Mouse (Mus musculus) MEL (cell line): ENCODE measurements around the gene Sept9. TPM values are rescaled to one million over a fixed set of nuclear protein-coding genes. Genes with fewer than 3 reads are reported as not detected.

ENCODE experiments used
- DNase-seq: peaks from one replicate; pipeline ENCODE4 v3.0.0; 2011; ENCODE audit warnings: low read depth, low spot score
- H3K27ac ChIP-seq: 2 replicates; pipeline ENCODE4 v1.5.1; 2012; ENCODE audit warnings: low read depth, mild to moderate bottlenecking, control low read depth, low read length, moderate library complexity; ENCODE audit not compliant: control insufficient read depth
- H3K27me3 ChIP-seq, 2 experiments: fragments of 150-350 bp in 1 of 2; sonication (generic) in 1 of 2; 2 replicates each; pipeline ENCODE4 v1.6.1; 2012; ENCODE audit warnings: low read length in 2 of 2, mild to moderate bottlenecking in 2 of 2, improper control_type of control experiment in 1 of 2, moderate library complexity in 1 of 2; ENCODE audit not compliant: insufficient read depth in 2 of 2, control insufficient read depth in 1 of 2
- H3K36me3 ChIP-seq, 2 experiments: 2 replicates each; pipeline ENCODE4 v1.6.1; 2012 to 2014; ENCODE audit warnings: low read length in 2 of 2, improper control_type of control experiment in 1 of 2, inconsistent platforms in 1 of 2, mild to moderate bottlenecking in 1 of 2; ENCODE audit not compliant: insufficient read depth in 2 of 2, control insufficient read depth in 1 of 2
- H3K4me1 ChIP-seq, 2 experiments: fragments of 150-350 bp in 1 of 2; sonication (generic) in 1 of 2; 2 replicates each; pipeline ENCODE4 v1.6.1; 2012; ENCODE audit warnings: low read length in 2 of 2, improper control_type of control experiment in 1 of 2, mild to moderate bottlenecking in 1 of 2; ENCODE audit not compliant: insufficient read depth in 2 of 2, control insufficient read depth in 1 of 2
- H3K4me3 ChIP-seq, 2 experiments: fragments of 150-350 bp in 1 of 2; sonication (generic) in 1 of 2; 2 replicates each; pipeline ENCODE4 v1.5.1; 2012; ENCODE audit warnings: low read depth in 2 of 2, low read length in 2 of 2, mild to moderate bottlenecking in 2 of 2, moderate library complexity in 2 of 2, control low read depth in 1 of 2, improper control_type of control experiment in 1 of 2; ENCODE audit not compliant: control insufficient read depth in 1 of 2, insufficient read depth in 1 of 2
- H3K79me2 ChIP-seq: 2 replicates; pipeline ENCODE4 v1.6.1; 2012; ENCODE audit warnings: mild to moderate bottlenecking, low read length, moderate library complexity; ENCODE audit not compliant: control insufficient read depth, poor library complexity, insufficient read depth
- H3K9ac ChIP-seq: 2 replicates; pipeline ENCODE4 v1.6.1; 2012; ENCODE audit warnings: low read depth, mild to moderate bottlenecking, control low read depth, low read length, moderate library complexity; ENCODE audit not compliant: control insufficient read depth, poor library complexity, severe bottlenecking
- H3K9me3 ChIP-seq: fragments of 150-350 bp; sonication (generic); replicated peaks from 2 replicates; pipeline ENCODE4 v1.6.1; 2012; ENCODE audit warnings: mild to moderate bottlenecking, low read length, improper control_type of control experiment, moderate library complexity; ENCODE audit not compliant: insufficient read depth
- CTCF ChIP-seq, 3 experiments: IDR thresholded peaks in 2 of 3; conservative IDR thresholded peaks in 1 of 3; 2 replicates each; pipeline ENCODE4 v1.5.1; 2011 to 2012; ENCODE audit warnings: low read length in 3 of 3, low read depth in 2 of 3, mild to moderate bottlenecking in 2 of 3, improper control_type of control experiment in 1 of 3, inconsistent platforms in 1 of 3, mixed read lengths in 1 of 3, moderate library complexity in 1 of 3; ENCODE audit not compliant: control insufficient read depth in 1 of 3, insufficient read depth in 1 of 3, poor library complexity in 1 of 3, severe bottlenecking in 1 of 3
- EP300 ChIP-seq, 2 experiments: IDR thresholded peaks; 2 replicates each; pipeline ENCODE4 v1.6.1; 2011; ENCODE audit warnings: improper control_type of control experiment in 2 of 2, low read length in 2 of 2, low read depth in 1 of 2, mild to moderate bottlenecking in 1 of 2
- HCFC1 ChIP-seq: IDR thresholded peaks from 2 replicates; pipeline ENCODE4 v1.6.1; 2012; ENCODE audit warnings: low read depth, mild to moderate bottlenecking, inconsistent platforms, low read length, improper control_type of control experiment, moderate library complexity
- JUND ChIP-seq: IDR thresholded peaks from 2 replicates; pipeline ENCODE4 v1.6.1; 2011; ENCODE audit warnings: low read depth, mild to moderate bottlenecking, improper control_type of control experiment, low read length
- MAZ ChIP-seq: IDR thresholded peaks from 2 replicates; pipeline ENCODE4 v1.6.1; 2012; ENCODE audit warnings: low read depth, mild to moderate bottlenecking, inconsistent platforms, low read length, improper control_type of control experiment
- MEF2A ChIP-seq: IDR thresholded peaks from 2 replicates; pipeline ENCODE4 v1.6.1; 2014; ENCODE audit warnings: low read depth, mild to moderate bottlenecking, inconsistent platforms, low read length, improper control_type of control experiment; ENCODE audit not compliant: poor library complexity, insufficient replicate concordance, severe bottlenecking; ENCODE audit errors: extremely low read depth
- NELFE ChIP-seq: IDR thresholded peaks from 2 replicates; pipeline ENCODE4 v1.6.1; 2011; ENCODE audit warnings: low read depth, low read length, improper control_type of control experiment
- NRF1 ChIP-seq: IDR thresholded peaks from 2 replicates; pipeline ENCODE4 v1.6.1; 2014; ENCODE audit warnings: low read depth, mild to moderate bottlenecking, inconsistent platforms, low read length, improper control_type of control experiment, moderate library complexity; ENCODE audit not compliant: poor library complexity, insufficient read depth, severe bottlenecking
- POLR2A ChIP-seq, 2 experiments: IDR thresholded peaks; 2 replicates each; pipeline ENCODE4 v1.6.1; 2011 to 2012; ENCODE audit warnings: low read length in 2 of 2, mild to moderate bottlenecking in 2 of 2, control low read depth in 1 of 2, improper control_type of control experiment in 1 of 2, low read depth in 1 of 2, moderate library complexity in 1 of 2; ENCODE audit not compliant: control insufficient read depth in 1 of 2, insufficient read depth in 1 of 2, poor library complexity in 1 of 2
- SIN3A ChIP-seq: IDR thresholded peaks from 2 replicates; pipeline ENCODE4 v1.6.1; 2012; ENCODE audit warnings: low read length, improper control_type of control experiment, inconsistent platforms
- SMC3 ChIP-seq: IDR thresholded peaks from 2 replicates; pipeline ENCODE4 v1.6.1; 2011; ENCODE audit warnings: low read depth, low read length, improper control_type of control experiment
- TAL1 ChIP-seq: IDR thresholded peaks from 2 replicates; pipeline ENCODE4 v1.6.1; 2012; ENCODE audit warnings: mild to moderate bottlenecking, inconsistent platforms, low read length, moderate library complexity, mixed read lengths
- TCF12 ChIP-seq: IDR thresholded peaks from 2 replicates; pipeline ENCODE4 v1.6.1; 2014; ENCODE audit warnings: low read depth, mild to moderate bottlenecking, inconsistent platforms, low read length, improper control_type of control experiment, moderate library complexity
- USF1 ChIP-seq: IDR thresholded peaks from 2 replicates; pipeline ENCODE4 v1.6.1; 2014; ENCODE audit warnings: low read depth, mild to moderate bottlenecking, inconsistent platforms, low read length, improper control_type of control experiment, moderate library complexity
- ZKSCAN1 ChIP-seq: IDR thresholded peaks from 2 replicates; pipeline ENCODE4 v1.6.1; 2012; ENCODE audit warnings: low read depth, mild to moderate bottlenecking, inconsistent platforms, low read length, improper control_type of control experiment, moderate library complexity
- polyA plus RNA-seq, 2 experiments: library from polyadenylated mRNA; stranded (reverse) in 1 of 2; unstranded in 1 of 2; fragments of >175 nt in 1 of 2; fragments of >200 nt in 1 of 2; gene quantifications; 2 replicates each; pipeline versions ENCODE4 v1.2.1 to v1.2.4; 2012; ENCODE audit warnings: low replicate concordance in 2 of 2, low read depth in 1 of 2; ENCODE audit not compliant: insufficient read length in 2 of 2, insufficient read depth in 1 of 2, missing spikeins in 1 of 2
- total RNA-seq: library from RNA; depleted of rRNA; stranded (reverse); fragments of 300-350 nt; gene quantifications from 2 replicates; pipeline ENCODE4 v1.2.3, GENCODE M21; 2012

The Sept9 gene
- total and polyA plus RNA-seq, 3 experiments, result 49.7 to 196 (median 163) TPM

DNA sequence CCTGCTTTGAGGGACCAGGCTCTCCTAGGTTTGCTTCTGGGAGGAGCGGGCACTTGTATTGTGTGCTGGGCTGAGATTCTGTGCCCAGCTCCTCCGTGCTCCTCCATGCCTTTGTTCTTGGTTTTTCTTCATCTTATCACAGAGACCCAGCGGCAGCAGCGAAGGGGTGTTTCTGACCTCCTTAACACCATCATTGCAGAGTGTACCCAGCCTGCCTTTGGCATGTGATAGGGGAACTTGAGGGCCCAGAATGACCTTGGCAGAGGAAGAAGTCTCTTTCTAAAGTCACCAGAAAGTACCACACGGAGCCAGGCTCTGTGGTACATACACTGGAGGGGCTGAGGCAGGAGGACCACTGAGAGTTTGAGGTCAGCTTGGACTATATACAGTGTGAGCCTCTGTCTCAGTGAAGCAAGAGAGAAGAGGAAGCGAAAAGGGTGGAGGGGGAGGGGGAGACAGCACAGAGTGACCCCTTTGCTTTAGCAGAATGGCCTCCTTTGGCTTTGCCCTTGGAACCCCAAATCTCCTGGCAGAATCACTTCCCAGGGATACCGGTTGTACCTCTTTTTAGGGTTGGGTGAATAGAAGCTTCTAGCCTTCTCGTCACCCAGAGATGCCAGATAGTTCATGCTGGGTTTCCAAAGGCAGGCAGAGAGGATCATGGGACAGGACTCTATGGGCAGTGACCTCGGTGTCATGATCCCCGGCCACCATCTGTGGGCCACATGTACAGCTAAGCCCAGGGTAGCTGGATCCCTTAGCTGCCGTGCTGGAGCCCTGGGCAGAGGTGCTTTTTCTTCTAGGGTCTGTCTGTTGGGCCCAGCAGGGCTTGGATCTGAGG is 83.8 kb downstream of the Sept9 start:
- no peak for TF ChIP-seq MEF2A
- DNase-seq, result no peak
- Histone ChIP-seq H3K4me3 (no peak overlapping the region), H3K79me2 (no peaks in the 10 kb centered on the region), H3K4me1 (no peaks in the 10 kb centered on the region), H3K27me3 (no peaks in the 10 kb centered on the region), H3K9ac (no peak overlapping the region), H3K9me3 (no peaks in the 10 kb centered on the region), H3K27ac (no peak overlapping the region), H3K36me3 (no peaks in the 10 kb centered on the region)

DNA sequence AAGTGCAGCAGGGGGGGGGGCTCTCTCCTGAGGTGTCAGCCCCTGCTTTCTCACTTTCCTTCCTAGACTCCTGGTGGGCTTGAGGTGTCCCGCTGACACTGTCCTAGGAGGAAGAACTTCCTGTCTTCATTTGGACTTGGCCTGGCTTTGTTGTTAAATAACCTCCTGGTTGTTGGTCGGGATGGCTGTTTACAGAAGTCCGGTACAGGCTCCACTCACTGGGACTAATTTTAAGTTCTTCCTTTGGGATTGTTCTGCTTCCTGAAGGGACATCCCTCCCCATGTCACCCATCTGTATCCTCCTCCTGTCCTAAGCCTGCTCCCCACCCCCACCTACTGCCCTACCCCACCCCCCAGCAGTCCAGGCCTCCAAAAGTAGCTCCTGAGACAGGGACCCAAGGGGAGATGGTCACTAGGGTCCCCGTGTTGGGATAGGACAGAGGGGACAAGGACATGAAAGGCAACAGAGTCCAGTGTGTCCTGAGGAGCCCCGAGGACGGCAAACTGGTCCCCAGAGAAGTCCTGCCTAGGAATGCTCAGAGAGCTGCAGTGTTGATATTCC is 84.5 kb downstream of the Sept9 start:
- no peak for TF ChIP-seq ZKSCAN1
- Histone ChIP-seq H3K27me3 (no peaks in the 10 kb centered on the region), H3K4me3 (no peak overlapping the region), H3K27ac (no peak overlapping the region), H3K9ac (no peak overlapping the region), H3K9me3 (no peaks in the 10 kb centered on the region), H3K4me1 (no peaks in the 10 kb centered on the region), H3K36me3 (no peaks in the 10 kb centered on the region), H3K79me2 (no peaks in the 10 kb centered on the region)
- DNase-seq, result no peak

- Histone ChIP-seq H3K79me2 (no peaks in the 10 kb centered on the region), H3K9me3 (no peaks in the 10 kb centered on the region), H3K4me3 (no peak overlapping the region), H3K4me1 (no peaks in the 10 kb centered on the region), H3K27me3 (no peaks in the 10 kb centered on the region), H3K9ac (no peak overlapping the region), H3K27ac (no peak overlapping the region), H3K36me3 (no peaks in the 10 kb centered on the region)
- TF ChIP-seq NELFE, result no peak
- TF ChIP-seq EP300 (IDR thresholded peaks at IDR 0.05; ENCODE audit: low read depth in 1 of 2, low read length in 2 of 2), result no peak
- TF ChIP-seq JUND, result no peak
- no peak for TF ChIP-seq HCFC1
- TF ChIP-seq NRF1, result no peak
- no peak for TF ChIP-seq POLR2A (IDR thresholded peaks at IDR 0.05; ENCODE audit: control insufficient read depth in 1 of 2, insufficient read depth in 1 of 2, low read depth in 1 of 2, low read length in 2 of 2, poor library complexity in 1 of 2)
- no peak for TF ChIP-seq TAL1
- TF ChIP-seq TCF12, result no peak
- TF ChIP-seq MAZ, result no peak
- TF ChIP-seq CTCF (IDR thresholded peaks at IDR 0.05 in 2 of 3, conservative IDR thresholded peaks at IDR 0.05 in 1 of 3; ENCODE audit: control insufficient read depth in 1 of 3, insufficient read depth in 1 of 3, low read depth in 2 of 3, low read length in 3 of 3, poor library complexity in 1 of 3, severe bottlenecking in 1 of 3), result no peak
- TF ChIP-seq SIN3A, result no peak
- TF ChIP-seq USF1, result no peak
- TF ChIP-seq SMC3, result no peak
- DNase-seq, result no peak
These were observed 85.5 kb downstream of the Sept9 start for GRCm38 (mm10) chr11:117284721-117285605.
